Mouse (Mus musculus) spleen, postnatal 4 days (tissue): ENCODE measurements around the gene Rbfox3.
A peak's percentile ranks its signal among the peaks of the same experiment; 100 is the strongest.

Source experiments
- DNase-seq, 2 experiments: peaks; one replicate each; pipeline ENCODE4 v3.0.0; 2022; ENCODE audit warnings: low spot score in 2 of 2

The Rbfox3 gene

GRCm38 (mm10) chr11:118552478-118552877 lies 358.9 kb downstream of the Rbfox3 start:
- no peak for DNase-seq

GRCm38 (mm10) chr11:118551705-118552104 lies 359.7 kb downstream of the Rbfox3 start:
- DNase-seq = no peak

GRCm38 (mm10) chr11:118550773-118551520 lies 360.4 kb downstream of the Rbfox3 start:
- no peak for DNase-seq

- no peak for DNase-seq
These were observed 363.2 kb downstream of the Rbfox3 start for GRCm38 (mm10) chr11:118548242-118548641.

GRCm38 (mm10) chr11:118546269-118546668 lies 365.1 kb downstream of the Rbfox3 start:
- DNase-seq = no peak

GRCm38 (mm10) chr11:118545690-118546089 lies 365.7 kb downstream of the Rbfox3 start:
- DNase-seq = no peak

- no peak for DNase-seq
These were observed 366.8 kb downstream of the Rbfox3 start for GRCm38 (mm10) chr11:118544564-118544963.

GRCm38 (mm10) chr11:118542906-118543305 lies 368.5 kb downstream of the Rbfox3 start:
- DNase-seq = no peak

GRCm38 (mm10) chr11:118540411-118541026 lies 370.9 kb downstream of the Rbfox3 start:
- DNase-seq = no peak

- no peak for DNase-seq
These were observed 373.4 kb downstream of the Rbfox3 start for GRCm38 (mm10) chr11:118538008-118538407.

- DNase-seq = peak in 1 of 2 experiments; percentile 25
These were observed 376.9 kb downstream of the Rbfox3 start for GRCm38 (mm10) chr11:118534382-118535092.

- no peak for DNase-seq
These were observed 381.1 kb downstream of the Rbfox3 start for GRCm38 (mm10) chr11:118530313-118530712.

GRCm38 (mm10) chr11:118528761-118529160 lies 382.6 kb downstream of the Rbfox3 start:
- no peak for DNase-seq

GRCm38 (mm10) chr11:118525059-118525458 lies 386.3 kb downstream of the Rbfox3 start:
- DNase-seq = no peak

GRCm38 (mm10) chr11:118523496-118524145 lies 387.8 kb downstream of the Rbfox3 start:
- DNase-seq = no peak

GRCm38 (mm10) chr11:118520932-118521331 lies 390.5 kb downstream of the Rbfox3 start:
- DNase-seq = no peak

- no peak for DNase-seq
These were observed 391.1 kb downstream of the Rbfox3 start for GRCm38 (mm10) chr11:118520251-118520650.

- no peak for DNase-seq
These were observed 392.7 kb downstream of the Rbfox3 start for GRCm38 (mm10) chr11:118518743-118519142.

GRCm38 (mm10) chr11:118517924-118518323 lies 393.5 kb downstream of the Rbfox3 start:
- DNase-seq = no peak

GRCm38 (mm10) chr11:118512257-118512910 lies 399.0 kb downstream of the Rbfox3 start:
- DNase-seq = no peak

- no peak for DNase-seq
These were observed 399.5 kb downstream of the Rbfox3 start for GRCm38 (mm10) chr11:118511851-118512250.

- DNase-seq = no peak
These were observed 403.1 kb downstream of the Rbfox3 start for GRCm38 (mm10) chr11:118508341-118508740.
